Mouse (Mus musculus): ENCODE measurements at regions not wholly inside any gene's neighbourhood (a gene's known extent, or its start where the extent isn't known, plus 50 kb on each side); places are given as distances from the start of the nearest gene placed in this dataset.

DNA sequence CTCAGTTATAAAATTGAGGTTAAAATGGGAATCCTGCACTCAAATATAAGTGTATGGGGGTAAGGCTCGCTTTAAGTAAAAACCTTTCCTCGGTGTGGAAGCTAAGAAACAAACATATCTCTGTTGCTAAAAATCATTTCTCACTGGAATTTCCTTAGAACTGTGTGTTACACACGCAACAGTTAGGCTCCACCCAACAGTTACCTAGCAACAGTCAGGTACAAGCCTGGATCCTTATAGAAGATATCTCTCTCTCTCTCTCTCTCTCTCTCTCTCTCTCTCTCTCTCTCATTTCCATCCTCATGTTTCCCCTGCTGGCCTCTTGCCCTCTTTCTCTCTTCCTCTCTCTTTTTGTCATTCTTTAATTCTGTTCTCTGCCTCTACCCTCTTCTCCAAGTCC lies 211.1 kb upstream of the Cxadr start:
- Histone ChIP-seq H3K9me3 (no peaks in the 10 kb centered on the region), H3K27ac (no peak overlapping the region), H3K4me3 (no peak overlapping the region), H3K36me3 (no peaks in the 10 kb centered on the region), H3K9ac (no peak overlapping the region), H3K27me3 (no peaks in the 10 kb centered on the region), H3K4me2 (no peak overlapping the region), H3K4me1 (no peaks in the 10 kb centered on the region)
- WGBS, result 86% methylated on average over 3 of the region's 3 CpGs
- ATAC-seq (ENCODE audit: borderline replicate concordance, extremely low read depth, low FRiP score, low TSS enrichment), result no peak

DNA sequence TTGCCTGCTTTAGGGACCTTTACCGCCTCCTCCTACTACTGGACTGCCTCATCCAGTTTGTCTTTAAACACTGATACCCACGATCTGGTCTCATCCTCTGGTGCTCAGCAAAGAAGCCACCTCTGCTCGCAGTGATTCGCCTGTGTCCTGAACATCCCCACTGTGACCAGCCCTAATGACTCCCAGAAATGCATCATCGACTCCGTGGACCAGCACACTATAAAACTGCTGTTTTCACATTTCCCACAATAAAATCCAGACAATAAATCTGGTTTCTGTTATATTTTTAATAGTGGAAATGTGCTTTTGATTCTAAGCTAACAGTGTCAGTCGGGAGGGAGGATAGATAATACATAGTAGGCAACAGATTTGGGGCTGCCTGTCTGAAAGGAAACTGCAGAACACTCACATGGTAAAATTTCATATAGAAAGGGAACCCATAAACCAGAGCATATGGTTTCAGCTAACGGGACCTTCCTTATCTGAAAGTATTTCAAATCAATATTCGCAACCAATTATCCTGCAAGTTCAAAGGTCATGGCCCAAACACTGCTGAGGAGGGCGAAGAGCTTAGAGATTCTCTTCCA lies 233.7 kb upstream of the Cxadr start:
- no peaks in the 10 kb centered on the region for H3K36me3 ChIP-seq
- no peaks in the 10 kb centered on the region for H3K27me3 ChIP-seq
- H3K9me3 ChIP-seq, result no peaks in the 10 kb centered on the region
- H3K4me2 ChIP-seq, result no peak overlapping the region
- H3K4me1 ChIP-seq, result no peaks in the 10 kb centered on the region
- H3K9ac ChIP-seq, result no peak overlapping the region
- 75% methylated on average over 10 of the region's 10 CpGs for WGBS
- H3K4me3 ChIP-seq, result no peak overlapping the region
- H3K27ac ChIP-seq, result no peak overlapping the region
- no peak for ATAC-seq (ENCODE audit: borderline replicate concordance, extremely low read depth, low FRiP score, low TSS enrichment)

DNA sequence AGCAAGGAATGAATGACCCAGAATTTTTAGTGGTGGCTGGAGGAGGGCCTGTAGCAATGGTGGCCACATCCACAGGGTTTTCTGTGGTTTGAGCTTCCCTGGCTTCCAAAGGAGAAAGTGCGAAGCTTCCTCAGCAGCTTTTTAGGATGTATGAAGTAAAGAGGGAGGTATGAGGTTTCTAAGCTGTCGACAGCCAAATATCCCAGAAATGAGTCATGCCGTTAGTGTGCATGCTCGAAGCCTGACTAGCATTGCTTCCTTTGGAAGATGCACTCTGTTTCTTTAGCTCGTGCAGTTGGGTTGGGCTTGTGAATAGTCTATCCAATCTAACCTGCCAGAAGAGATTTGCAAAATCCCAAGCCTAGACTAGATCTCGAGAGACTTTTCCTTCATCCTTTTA lies 240.8 kb upstream of the Cxadr start:
- ATAC-seq (ENCODE audit: borderline replicate concordance, extremely low read depth, low FRiP score, low TSS enrichment), result no peak
- no peak overlapping the region for H3K9ac ChIP-seq
- 85% methylated on average over 6 of the region's 6 CpGs for WGBS
- no peaks in the 10 kb centered on the region for H3K36me3 ChIP-seq
- no peaks in the 10 kb centered on the region for H3K27me3 ChIP-seq
- H3K9me3 ChIP-seq, result no peaks in the 10 kb centered on the region
- H3K4me1 ChIP-seq, result no peaks in the 10 kb centered on the region
- no peak overlapping the region for H3K27ac ChIP-seq
- no peak overlapping the region for H3K4me3 ChIP-seq
- H3K4me2 ChIP-seq, result no peak overlapping the region

DNA sequence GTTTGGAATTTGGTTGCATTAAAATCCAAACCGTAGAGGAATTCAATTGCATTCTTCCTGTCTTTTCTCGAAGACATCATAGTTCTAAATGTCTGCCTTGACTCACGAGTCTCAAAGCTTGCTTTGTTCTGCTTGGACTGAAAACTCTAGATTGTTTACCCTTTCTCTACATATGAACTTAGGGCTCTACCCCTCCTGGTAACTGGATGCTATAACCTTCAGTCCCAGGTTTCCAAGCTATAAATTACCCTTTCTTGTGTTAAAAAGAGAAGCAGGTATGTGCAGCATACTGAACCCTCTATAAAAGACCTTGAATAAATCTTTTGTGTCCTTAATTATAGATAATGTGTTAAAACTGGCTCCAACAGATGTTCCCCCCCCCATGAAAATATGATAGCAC lies 243.7 kb upstream of the Cxadr start:
- H3K4me1 ChIP-seq, result no peaks in the 10 kb centered on the region
- no peak overlapping the region for H3K4me3 ChIP-seq
- H3K27ac ChIP-seq, result no peak overlapping the region
- no peak overlapping the region for H3K9ac ChIP-seq
- H3K36me3 ChIP-seq, result no peaks in the 10 kb centered on the region
- no peaks in the 10 kb centered on the region for H3K9me3 ChIP-seq
- WGBS, result 63% methylated on average over 3 of the region's 3 CpGs
- no peaks in the 10 kb centered on the region for H3K27me3 ChIP-seq
- H3K4me2 ChIP-seq, result no peak overlapping the region
- ATAC-seq (ENCODE audit: borderline replicate concordance, extremely low read depth, low FRiP score, low TSS enrichment), result no peak

DNA sequence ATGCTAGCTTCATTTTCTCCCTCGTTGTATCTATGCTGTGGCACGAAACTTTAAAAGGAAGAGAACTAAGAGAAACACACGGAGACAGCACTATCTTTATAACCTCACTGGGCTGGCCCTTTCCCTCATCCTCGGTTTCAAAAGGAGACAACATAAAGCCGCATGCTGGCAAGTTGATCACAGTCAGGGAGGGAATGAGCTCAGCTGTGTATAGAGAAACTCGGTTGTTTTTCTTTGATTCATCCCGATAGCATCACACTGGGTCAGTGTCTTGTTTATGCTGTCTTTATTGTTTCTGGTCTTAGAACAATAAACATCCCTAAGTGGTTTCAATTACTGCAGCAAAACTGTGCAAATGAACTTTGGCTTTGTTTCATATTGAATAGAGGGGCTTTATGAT lies 249.2 kb upstream of the Cxadr start:
- H3K4me3 ChIP-seq, result no peak overlapping the region
- no peaks in the 10 kb centered on the region for H3K9me3 ChIP-seq
- no peak for ATAC-seq (ENCODE audit: borderline replicate concordance, extremely low read depth, low FRiP score, low TSS enrichment)
- no peak overlapping the region for H3K4me2 ChIP-seq
- no peaks in the 10 kb centered on the region for H3K27me3 ChIP-seq
- no peak overlapping the region for H3K27ac ChIP-seq
- no peak overlapping the region for H3K9ac ChIP-seq
- no peaks in the 10 kb centered on the region for H3K36me3 ChIP-seq
- peaks cover 8% of the 10 kb centered on the region; the same call in 1 of the 2 replicates for H3K4me1 ChIP-seq
- WGBS, result 28% methylated on average over 7 of the region's 7 CpGs

DNA sequence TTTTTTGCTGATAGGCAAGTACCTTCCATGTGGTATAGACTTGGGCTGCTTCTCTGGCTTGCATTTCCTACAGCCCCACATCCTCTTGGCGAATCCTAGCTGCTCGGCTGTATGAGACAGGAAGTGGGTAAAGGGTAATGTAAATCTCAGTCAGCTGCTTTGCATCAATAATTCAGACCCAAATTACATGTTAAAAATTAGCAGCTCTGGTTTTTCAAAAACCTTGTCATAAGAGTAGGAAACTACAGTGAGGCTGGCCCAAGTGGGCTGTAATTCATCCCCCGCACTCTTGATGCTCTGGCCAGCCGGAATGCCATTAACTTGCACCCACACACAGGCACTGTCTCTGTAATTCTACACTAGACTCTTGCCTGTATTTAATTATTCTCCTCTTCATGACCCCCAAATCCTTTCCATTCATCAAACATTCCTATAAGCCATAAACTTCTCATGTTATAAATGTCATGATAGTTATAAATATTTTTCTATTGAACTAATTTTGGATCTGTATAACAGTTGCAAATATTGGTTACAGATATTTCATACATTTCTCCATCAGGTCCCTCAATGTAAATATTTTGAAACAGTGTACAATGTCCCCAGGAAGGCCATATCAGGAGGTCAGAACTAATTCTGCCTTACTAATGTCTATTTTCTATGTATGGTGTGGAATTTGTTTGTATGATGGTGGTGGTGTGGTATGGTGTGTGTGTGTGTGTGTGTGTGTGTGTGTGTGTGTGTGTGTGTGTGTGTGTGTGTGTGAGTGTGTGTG lies 261.0 kb upstream of the Cxadr start:
- Histone ChIP-seq H3K4me3 (no peak overlapping the region), H3K4me2 (no peak overlapping the region), H3K27ac (no peak overlapping the region), H3K9ac (no peak overlapping the region), H3K27me3 (no peaks in the 10 kb centered on the region), H3K4me1 (no peaks in the 10 kb centered on the region), H3K36me3 (no peaks in the 10 kb centered on the region), H3K9me3 (no peaks in the 10 kb centered on the region)
- ATAC-seq (ENCODE audit: borderline replicate concordance, extremely low read depth, low FRiP score, low TSS enrichment), result peak; percentile 81; the same call in 1 of the 2 replicates
- 38% methylated on average over 4 of the region's 4 CpGs for WGBS

DNA sequence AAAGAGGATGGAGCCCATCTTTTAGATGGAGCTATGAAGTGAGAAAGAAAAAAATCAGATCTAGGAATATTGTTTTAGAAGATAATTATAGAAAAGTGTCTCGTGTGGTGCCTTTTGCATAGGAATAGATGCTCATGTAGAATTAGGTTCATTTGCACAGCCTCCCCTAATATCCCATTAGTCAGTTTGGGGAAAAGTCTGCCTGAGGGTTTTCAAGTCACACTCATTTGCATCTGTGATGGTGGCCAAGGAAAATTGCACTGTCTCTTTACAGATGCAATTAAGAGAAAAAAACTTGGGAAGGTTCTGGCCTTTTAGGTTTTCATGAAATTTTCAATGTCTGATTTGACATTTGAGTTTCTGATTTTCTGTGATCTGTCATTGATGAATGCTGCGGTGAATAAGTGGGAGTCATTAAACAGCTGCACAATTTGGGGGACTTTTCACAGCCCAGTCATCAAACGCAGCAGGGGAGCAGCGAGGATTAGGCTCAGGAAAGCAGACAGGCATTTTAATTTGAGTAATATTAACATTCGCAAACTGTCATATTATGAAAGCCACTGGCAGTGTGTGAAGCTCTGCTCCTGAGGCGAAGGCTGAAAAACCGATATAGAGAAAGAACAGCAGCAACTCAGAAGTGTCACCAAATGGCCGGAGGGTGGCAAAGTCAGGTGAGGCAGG lies 281.5 kb upstream of the Cxadr start:
- Histone ChIP-seq H3K4me1 (no peaks in the 10 kb centered on the region), H3K27me3 (no peaks in the 10 kb centered on the region), H3K27ac (no peak overlapping the region), H3K9ac (no peak overlapping the region), H3K4me3 (no peak overlapping the region), H3K9me3 (no peaks in the 10 kb centered on the region), H3K36me3 (no peaks in the 10 kb centered on the region), H3K4me2 (no peak overlapping the region)
- no peak for ATAC-seq (ENCODE audit: borderline replicate concordance, extremely low read depth, low FRiP score, low TSS enrichment)
- WGBS, result 62% methylated on average over 8 of the region's 8 CpGs

DNA sequence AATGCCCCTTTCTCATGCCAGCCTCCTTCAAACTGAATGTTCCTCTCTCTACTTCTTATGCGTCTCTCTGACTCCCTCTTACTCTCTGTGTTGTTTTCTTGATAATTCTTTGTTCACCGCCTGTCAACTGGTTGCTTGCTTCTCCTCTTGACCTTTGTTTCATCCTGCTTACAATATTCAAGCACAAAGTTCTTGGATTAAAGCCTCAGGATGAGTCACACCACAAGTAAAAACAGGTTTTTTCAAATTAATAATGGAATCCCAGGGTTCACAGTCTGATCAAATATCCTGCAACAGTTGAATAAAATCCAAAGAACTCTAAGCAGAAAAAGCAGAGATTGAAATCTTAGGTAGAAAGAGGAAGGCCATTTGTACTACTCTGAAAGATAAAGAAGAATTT lies 285.9 kb upstream of the Cxadr start:
- no peak overlapping the region for H3K4me2 ChIP-seq
- WGBS, result 71% methylated on average over 2 of the region's 2 CpGs
- no peak overlapping the region for H3K4me3 ChIP-seq
- H3K27me3 ChIP-seq, result no peaks in the 10 kb centered on the region
- H3K36me3 ChIP-seq, result no peaks in the 10 kb centered on the region
- H3K9ac ChIP-seq, result no peak overlapping the region
- H3K27ac ChIP-seq, result no peak overlapping the region
- no peak for ATAC-seq (ENCODE audit: borderline replicate concordance, extremely low read depth, low FRiP score, low TSS enrichment)
- no peaks in the 10 kb centered on the region for H3K9me3 ChIP-seq
- H3K4me1 ChIP-seq, result no peaks in the 10 kb centered on the region

DNA sequence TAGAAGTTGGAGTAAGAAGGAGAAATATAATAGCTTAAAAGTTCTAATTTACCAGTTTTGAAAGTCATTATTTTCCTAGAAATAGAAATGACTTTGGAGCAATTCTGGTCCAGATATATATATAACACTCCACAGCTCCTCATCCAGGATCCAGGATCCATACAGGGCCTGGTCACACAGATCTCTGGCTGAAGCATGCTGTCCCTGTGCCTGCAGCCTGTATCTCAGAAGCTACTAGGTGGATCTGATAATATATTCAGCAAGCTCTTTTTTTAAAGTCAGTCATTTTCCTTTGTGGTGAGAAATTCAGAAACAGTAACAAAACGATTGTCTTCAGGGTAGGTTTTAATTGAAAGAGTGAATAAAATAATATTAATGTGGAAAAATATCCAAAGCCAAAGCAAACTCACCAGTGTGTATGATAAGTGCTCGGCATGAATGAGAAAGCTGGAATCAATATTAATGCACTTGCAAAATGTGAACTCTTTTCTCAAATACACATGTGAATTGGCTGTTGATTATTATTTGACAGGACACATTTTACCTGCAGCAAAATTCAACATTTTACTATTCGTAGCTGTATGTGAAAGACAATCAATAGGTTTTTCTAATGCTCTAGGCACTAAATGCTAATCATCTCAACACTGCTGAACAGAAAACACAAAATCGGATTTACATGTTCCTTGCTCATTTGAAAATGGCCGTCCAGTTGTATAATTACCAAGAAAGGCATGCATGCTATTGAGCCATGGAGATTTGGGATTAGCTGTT lies 288.1 kb upstream of the Cxadr start:
- 88% methylated on average over 5 of the region's 5 CpGs for WGBS
- H3K36me3 ChIP-seq, result no peaks in the 10 kb centered on the region

DNA sequence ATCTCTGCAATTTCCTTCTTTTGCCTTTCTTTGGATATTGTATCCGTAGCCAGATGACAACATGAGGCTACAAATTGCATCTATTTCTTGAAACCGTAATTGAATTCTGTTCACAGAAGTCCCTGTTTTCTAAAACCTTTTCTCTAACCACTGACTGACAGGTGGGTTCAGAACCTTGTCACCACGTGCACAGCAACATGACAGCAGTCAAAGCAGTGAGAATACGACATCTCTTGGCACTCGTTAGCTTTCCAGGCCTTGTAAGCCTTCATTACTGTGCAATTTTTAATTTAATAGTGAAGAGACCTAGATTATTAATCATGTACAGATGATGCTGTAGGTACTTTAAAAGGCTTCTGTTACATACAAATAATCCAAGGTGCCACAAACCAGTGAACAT lies 297.3 kb upstream of the Cxadr start:
- ATAC-seq (ENCODE audit: borderline replicate concordance, extremely low read depth, low FRiP score, low TSS enrichment), result no peak
- Histone ChIP-seq H3K9me3 (no peaks in the 10 kb centered on the region), H3K4me3 (no peak overlapping the region), H3K9ac (no peak overlapping the region), H3K27ac (no peak overlapping the region), H3K4me2 (no peak overlapping the region), H3K36me3 (no peaks in the 10 kb centered on the region), H3K27me3 (no peaks in the 10 kb centered on the region), H3K4me1 (no peaks in the 10 kb centered on the region)
- 81% methylated on average over 5 of the region's 5 CpGs for WGBS

More for the DNA sequence above, 288.1 kb upstream of the Cxadr start:
- Histone ChIP-seq H3K4me2 (no peak overlapping the region), H3K27ac (no peak overlapping the region), H3K9ac (no peak overlapping the region), H3K4me1 (no peaks in the 10 kb centered on the region), H3K27me3 (no peaks in the 10 kb centered on the region), H3K9me3 (no peaks in the 10 kb centered on the region), H3K4me3 (no peak overlapping the region)
- no peak for ATAC-seq (ENCODE audit: borderline replicate concordance, extremely low read depth, low FRiP score, low TSS enrichment)

DNA sequence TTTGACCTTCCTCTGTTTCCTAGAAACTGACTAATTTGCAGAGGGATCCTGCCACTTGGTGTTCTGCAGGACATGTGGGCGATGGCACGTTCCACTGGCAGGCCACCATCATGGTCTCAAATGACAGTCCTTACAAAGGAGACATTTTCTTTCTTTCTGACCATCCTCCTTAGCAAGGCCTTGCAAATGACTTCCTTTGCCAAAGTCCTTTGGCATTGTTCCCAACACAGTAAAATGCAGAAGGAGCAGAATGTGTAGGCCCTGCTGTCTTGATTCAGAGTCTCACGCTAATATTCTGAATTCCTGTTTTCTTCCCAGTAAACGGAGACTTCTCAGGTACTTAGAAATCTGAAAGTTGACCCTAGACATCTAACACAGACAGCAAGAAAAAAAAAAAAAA lies 308.3 kb upstream of the Cxadr start:
- ATAC-seq (ENCODE audit: borderline replicate concordance, extremely low read depth, low FRiP score, low TSS enrichment), result no peak
- no peak overlapping the region for H3K27ac ChIP-seq
- H3K4me1 ChIP-seq, result no peaks in the 10 kb centered on the region
- H3K36me3 ChIP-seq, result no peaks in the 10 kb centered on the region
- no peaks in the 10 kb centered on the region for H3K9me3 ChIP-seq
- no peak overlapping the region for H3K9ac ChIP-seq
- H3K4me2 ChIP-seq, result no peak overlapping the region
- 59% methylated on average over 4 of the region's 4 CpGs for WGBS
- no peaks in the 10 kb centered on the region for H3K27me3 ChIP-seq
- H3K4me3 ChIP-seq, result no peak overlapping the region
